Mouse (Mus musculus) myocyte (in vitro differentiated cells): ENCODE measurements around the gene Ulk4. TPM values are rescaled to one million over a fixed set of nuclear protein-coding genes. Genes with fewer than 3 reads are reported as not detected.

Experiments used
- H3K27me3 ChIP-seq: one replicate; pipeline ENCODE4 v1.6.1; 2011; ENCODE audit not compliant: control insufficient read depth, insufficient read depth, insufficient read length
- H3K36me3 ChIP-seq: one replicate; pipeline ENCODE4 v1.6.1; 2011; ENCODE audit not compliant: control insufficient read depth, insufficient read depth
- H3K4me2 ChIP-seq: one replicate; pipeline ENCODE4 v1.6.1; 2011; ENCODE audit warnings: low read depth, control low read depth
- H3K4me3 ChIP-seq: one replicate; pipeline ENCODE4 v1.5.1; 2011; ENCODE audit warnings: mild to moderate bottlenecking, control low read depth, moderate library complexity
- H3K79me2 ChIP-seq: one replicate; pipeline ENCODE4 v1.6.1; 2011; ENCODE audit not compliant: control insufficient read depth, insufficient read depth
- H3ac ChIP-seq: one replicate; pipeline ENCODE4 v1.6.1; 2011; ENCODE audit not compliant: control insufficient read depth, insufficient read length
- CEBPB ChIP-seq: IDR thresholded peaks from 2 replicates; pipeline ENCODE4 v1.6.1; 2011; ENCODE audit warnings: mild to moderate bottlenecking, moderate library complexity; ENCODE audit not compliant: poor library complexity, insufficient read depth, severe bottlenecking
- E2F4 ChIP-seq: IDR thresholded peaks from one replicate; pipeline ENCODE4 v1.6.1; 2011; ENCODE audit warnings: mild to moderate bottlenecking, control low read depth, moderate library complexity; ENCODE audit not compliant: insufficient read depth
- MAX ChIP-seq: IDR thresholded peaks from one replicate; pipeline ENCODE4 v1.6.1; 2011; ENCODE audit warnings: low read depth, mild to moderate bottlenecking, control low read depth
- MYOD1 ChIP-seq, 3 experiments: IDR thresholded peaks; one replicate each; pipeline ENCODE4 v1.6.1; 2011; ENCODE audit warnings: control low read depth in 2 of 3, low read depth in 2 of 3, mild to moderate bottlenecking in 2 of 3, moderate library complexity in 1 of 3; ENCODE audit not compliant: insufficient read length in 2 of 3, control insufficient read depth in 1 of 3
- MYOG ChIP-seq, 3 experiments: IDR thresholded peaks; one replicate each; pipeline ENCODE4 v1.6.1; 2011; ENCODE audit warnings: control low read depth in 2 of 3, low read depth in 2 of 3, mild to moderate bottlenecking in 2 of 3; ENCODE audit not compliant: insufficient read length in 2 of 3, control insufficient read depth in 1 of 3, insufficient read depth in 1 of 3
- POLR2A ChIP-seq: IDR thresholded peaks from one replicate; pipeline ENCODE4 v1.6.1; 2011; ENCODE audit warnings: low read depth, mild to moderate bottlenecking, control low read depth, moderate library complexity; ENCODE audit not compliant: insufficient read length
- POLR2AphosphoS2 ChIP-seq: IDR thresholded peaks from one replicate; pipeline ENCODE4 v1.6.1; 2011; ENCODE audit warnings: low read depth, control low read depth; ENCODE audit not compliant: insufficient read length
- REST ChIP-seq: IDR thresholded peaks from one replicate; pipeline ENCODE4 v1.6.1; 2011; ENCODE audit warnings: mild to moderate bottlenecking, control low read depth, moderate library complexity; ENCODE audit not compliant: insufficient read depth, insufficient read length
- SRF ChIP-seq: IDR thresholded peaks from one replicate; pipeline ENCODE4 v1.6.1; 2011; ENCODE audit warnings: low read depth; ENCODE audit not compliant: control insufficient read depth, insufficient read length
- TCF12 ChIP-seq: IDR thresholded peaks from one replicate; pipeline ENCODE4 v1.6.1; 2011; ENCODE audit warnings: mild to moderate bottlenecking, control low read depth; ENCODE audit not compliant: poor library complexity, insufficient read depth, severe bottlenecking
- TCF3 ChIP-seq: IDR thresholded peaks from one replicate; pipeline ENCODE4 v1.6.1; 2011; ENCODE audit warnings: low read depth, control low read depth; ENCODE audit not compliant: insufficient read length
- USF1 ChIP-seq: IDR thresholded peaks from one replicate; pipeline ENCODE4 v1.6.1; 2011; ENCODE audit warnings: low read depth, mild to moderate bottlenecking, control low read depth, moderate library complexity
- polyA plus RNA-seq: library from polyadenylated mRNA; unstranded; fragments of >200 nt; fragmentation: generic; extraction: Trizol; gene quantifications from one replicate; pipeline ENCODE4 v1.2.1, GENCODE M21; 2012; ENCODE audit warnings: missing spikeins

Gene Ulk4
- polyA plus RNA-seq, 1 experiment, result 0.85 TPM

DNA sequence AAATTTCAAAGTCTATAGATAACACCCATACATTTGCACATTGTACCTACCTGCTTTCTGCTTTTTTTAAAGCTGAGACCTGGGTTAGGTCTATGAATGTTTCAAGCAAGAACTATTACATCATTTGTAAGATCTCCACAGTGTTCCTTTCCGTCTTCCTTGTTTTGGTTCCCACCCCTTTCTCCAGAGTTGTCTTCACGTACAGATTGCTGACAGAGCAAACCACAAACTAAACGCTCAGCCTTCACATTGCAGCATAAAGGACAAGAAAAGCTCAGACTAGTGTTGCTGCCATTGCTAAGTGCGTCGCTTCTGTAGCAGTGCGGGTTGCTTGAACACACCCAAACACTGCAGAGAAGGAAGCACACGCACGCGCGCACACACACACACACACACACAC is 11.7 kb downstream of the Ulk4 start:
- Histone ChIP-seq H3K36me3 (no peaks in the 10 kb centered on the region), H3K27me3 (no peaks in the 10 kb centered on the region), H3K4me3 (no peak overlapping the region), H3K79me2 (no peaks in the 10 kb centered on the region), H3ac (no peak overlapping the region), H3K4me2 (no peak overlapping the region)
- TF ChIP-seq MYOD1 (IDR thresholded peaks at IDR 0.05; ENCODE audit: control insufficient read depth in 1 of 3, insufficient read length in 2 of 3, low read depth in 2 of 3), result no peak
- no peak for TF ChIP-seq MYOG (IDR thresholded peaks at IDR 0.05; ENCODE audit: control insufficient read depth in 1 of 3, insufficient read depth in 1 of 3, insufficient read length in 2 of 3, low read depth in 2 of 3)
- TF ChIP-seq POLR2A, result no peak
- no peak for TF ChIP-seq REST
- no peak for TF ChIP-seq POLR2AphosphoS2
- no peak for TF ChIP-seq SRF
- TF ChIP-seq E2F4, result no peak
- TF ChIP-seq CEBPB, result no peak
- no peak for TF ChIP-seq TCF12
- no peak for TF ChIP-seq TCF3
- TF ChIP-seq USF1, result no peak
- TF ChIP-seq MAX, result no peak

DNA sequence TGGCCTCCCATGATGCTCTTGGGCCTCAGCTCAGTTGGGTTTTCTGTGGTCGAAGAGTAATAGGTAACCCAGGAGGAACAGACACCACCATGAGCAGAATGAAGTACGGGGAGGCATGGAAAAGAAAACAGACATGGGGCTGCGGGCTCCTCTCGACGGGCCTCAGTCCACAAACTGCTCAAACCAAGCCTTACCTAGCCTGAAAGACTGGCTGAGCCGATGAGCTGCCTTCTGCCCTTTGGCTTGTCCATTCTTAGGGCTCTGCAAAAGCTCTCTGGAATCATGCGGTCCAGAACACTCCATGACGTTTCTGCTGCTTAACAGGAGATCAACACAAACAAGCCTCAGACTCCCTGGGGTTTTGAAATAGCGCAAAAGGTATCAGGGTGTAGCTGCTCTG is 19.9 kb downstream of the Ulk4 start:
- H3ac ChIP-seq, result no peak overlapping the region
- no peak for TF ChIP-seq TCF12
- no peak for TF ChIP-seq TCF3
- TF ChIP-seq SRF, result no peak
- TF ChIP-seq MYOD1 (IDR thresholded peaks at IDR 0.05; ENCODE audit: control insufficient read depth in 1 of 3, insufficient read length in 2 of 3, low read depth in 2 of 3), result no peak
- no peak for TF ChIP-seq MAX
- TF ChIP-seq CEBPB, result no peak
- no peak for TF ChIP-seq REST
- no peak for TF ChIP-seq POLR2A
- no peak for TF ChIP-seq USF1
- H3K4me2 ChIP-seq, result no peak overlapping the region
- H3K4me3 ChIP-seq, result no peak overlapping the region
- no peaks in the 10 kb centered on the region for H3K36me3 ChIP-seq
- no peaks in the 10 kb centered on the region for H3K27me3 ChIP-seq
- H3K79me2 ChIP-seq, result no peaks in the 10 kb centered on the region

- TF ChIP-seq TCF3 (no peak), MYOD1 (IDR thresholded peaks at IDR 0.05; ENCODE audit: control insufficient read depth in 1 of 3, insufficient read length in 2 of 3, low read depth in 2 of 3) (no peak), REST (no peak), POLR2A (no peak), USF1 (no peak)
Observed at GRCm38 (mm10) chr9:121254761-121255160, 22.2 kb downstream of the Ulk4 start.

GRCm38 (mm10) chr9:121253983-121254382 is 23.0 kb downstream of the Ulk4 start:
- no peaks in the 10 kb centered on the region for H3K36me3 ChIP-seq
- no peak for TF ChIP-seq MYOG (IDR thresholded peaks at IDR 0.05; ENCODE audit: control insufficient read depth in 1 of 3, insufficient read depth in 1 of 3, insufficient read length in 2 of 3, low read depth in 2 of 3)
- TF ChIP-seq E2F4, result no peak
- TF ChIP-seq TCF12, result no peak
- TF ChIP-seq CEBPB, result no peak
- no peak for TF ChIP-seq MYOD1 (IDR thresholded peaks at IDR 0.05; ENCODE audit: control insufficient read depth in 1 of 3, insufficient read length in 2 of 3, low read depth in 2 of 3)
- TF ChIP-seq USF1, result no peak
- no peak for TF ChIP-seq POLR2A
- TF ChIP-seq REST, result no peak
- no peak for TF ChIP-seq SRF
- TF ChIP-seq MAX, result no peak
- TF ChIP-seq TCF3, result no peak
- no peak for TF ChIP-seq POLR2AphosphoS2

More at GRCm38 (mm10) chr9:121254761-121255160, 22.2 kb downstream of the Ulk4 start:
- no peaks in the 10 kb centered on the region for H3K36me3 ChIP-seq
- no peak overlapping the region for H3K4me2 ChIP-seq
- no peaks in the 10 kb centered on the region for H3K79me2 ChIP-seq
- no peak overlapping the region for H3ac ChIP-seq
- no peak overlapping the region for H3K4me3 ChIP-seq
- H3K27me3 ChIP-seq, result no peaks in the 10 kb centered on the region

DNA sequence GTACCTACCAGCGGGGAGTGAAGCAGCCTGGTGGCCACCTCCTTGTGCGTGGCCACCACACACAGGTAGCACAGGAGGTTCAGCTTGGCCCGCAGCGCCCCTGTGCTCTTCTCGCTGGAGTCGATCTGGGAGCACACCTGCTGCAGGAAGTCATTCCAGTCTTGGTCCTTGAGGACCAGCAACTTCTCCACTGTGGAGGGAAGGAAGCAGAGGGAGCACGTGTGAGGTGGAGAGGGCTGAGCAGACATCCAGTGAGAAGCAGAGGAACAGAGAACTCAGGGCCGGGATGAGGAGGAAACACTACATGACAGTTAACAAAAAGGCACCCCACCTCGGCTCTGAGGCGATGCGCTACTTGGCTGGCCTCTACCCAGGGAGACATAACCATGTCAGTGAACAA is 26.1 kb downstream of the Ulk4 start:
- no peak overlapping the region for H3K4me3 ChIP-seq
- no peak overlapping the region for H3K4me2 ChIP-seq
- no peaks in the 10 kb centered on the region for H3K36me3 ChIP-seq
- TF ChIP-seq E2F4 (no peak), TCF12 (no peak), MYOD1 (IDR thresholded peaks at IDR 0.05; ENCODE audit: control insufficient read depth in 1 of 3, insufficient read length in 2 of 3, low read depth in 2 of 3) (no peak), MAX (no peak)
- H3K27me3 ChIP-seq, result no peaks in the 10 kb centered on the region
- no peaks in the 10 kb centered on the region for H3K79me2 ChIP-seq
- H3ac ChIP-seq, result no peak overlapping the region

More at GRCm38 (mm10) chr9:121253983-121254382, 23.0 kb downstream of the Ulk4 start:
- Histone ChIP-seq H3K79me2 (no peaks in the 10 kb centered on the region), H3K4me2 (no peak overlapping the region), H3K4me3 (no peak overlapping the region), H3K27me3 (no peaks in the 10 kb centered on the region), H3ac (no peak overlapping the region)

- TF ChIP-seq REST (no peak), MAX (no peak), TCF3 (no peak), SRF (no peak), USF1 (no peak), POLR2A (no peak), TCF12 (no peak), E2F4 (no peak), CEBPB (no peak), POLR2AphosphoS2 (no peak), MYOG (IDR thresholded peaks at IDR 0.05; ENCODE audit: control insufficient read depth in 1 of 3, insufficient read depth in 1 of 3, insufficient read length in 2 of 3, low read depth in 2 of 3) (no peak), MYOD1 (IDR thresholded peaks at IDR 0.05; ENCODE audit: control insufficient read depth in 1 of 3, insufficient read length in 2 of 3, low read depth in 2 of 3) (no peak)
Observed at GRCm38 (mm10) chr9:121249805-121250204, 27.2 kb downstream of the Ulk4 start.

More at GRCm38 (mm10) chr9:121249805-121250204, 27.2 kb downstream of the Ulk4 start:
- Histone ChIP-seq H3K4me2 (no peak overlapping the region), H3K27me3 (no peaks in the 10 kb centered on the region), H3K4me3 (no peak overlapping the region), H3K79me2 (no peaks in the 10 kb centered on the region), H3ac (no peak overlapping the region), H3K36me3 (no peaks in the 10 kb centered on the region)
